13 mouse cellular contexts compared by ENCODE assay signal in genomic region chr7:125416762-125417161, GRCm38 (mm10).
"Had no signal": no experiment of that assay in that cellular context is flagged by ENCODE, and none has a peak within 500 bp of the region (broad histone marks: within the 10 kb centered on the region; RNA-seq: fewer than 3 reads in every experiment).

No protein-coding gene starts in this region.

- DNase-seq: kidney, adult 8-10 months; kidney, postnatal 25 days; layer of hippocampus, adult 9-11 months; liver, embryonic 13.5 days; lung, adult 2 months; lung, postnatal 14 days; lung, postnatal 4 days; retina, postnatal 1 day; right cerebral cortex, postnatal 25 days; thymus, adult 18-20 months; thymus, postnatal 36 days had no signal

- ATAC-seq: midbrain, embryonic 13.5 days; midbrain, embryonic 16.5 days had no signal
